Mouse (Mus musculus) monocyte, adult 5-6 weeks (primary cell): ENCODE results near the gene Rab8a. TPM values are rescaled to one million over a fixed set of nuclear protein-coding genes. Genes with fewer than 3 reads are reported as not detected.
A peak's percentile ranks its signal among the peaks of the same experiment; 100 is the strongest.

Experiments
- ATAC-seq: fragments of 153-309, 156-312 bp; replicated peaks from 2 replicates; pipeline ENCODE4 v1.8.0; 2017; ENCODE audit warnings: mild to moderate bottlenecking; ENCODE audit not compliant: low TSS enrichment, insufficient number of reproducible peaks, severe bottlenecking, poor library complexity, low FRiP score
- total RNA-seq: library from RNA; stranded (forward); fragments of 200-1000, 200-491, 200-594 nt; gene quantifications from 3 replicates; pipeline ENCODE4 v1.2.3, GENCODE M21; 2017

Rab8a gene
- total RNA-seq, 1 experiment from 2014 or later, result 739 TPM

DNA sequence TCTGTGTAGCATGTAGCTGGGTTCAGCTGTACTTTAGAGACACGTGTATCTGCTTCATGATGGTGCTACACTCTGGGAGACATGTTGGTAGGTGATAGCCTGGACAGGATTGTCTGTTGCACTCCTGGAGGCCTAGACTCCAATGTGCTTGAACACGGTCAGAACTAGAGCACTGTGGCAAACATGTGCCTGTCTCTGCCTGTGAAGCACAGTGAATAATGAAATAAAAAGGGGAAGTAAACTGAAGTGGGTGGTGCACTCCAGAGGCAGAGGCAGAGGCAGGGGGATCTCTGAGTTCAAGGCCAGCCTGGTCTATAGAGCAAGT is 29.2 kb downstream of the Rab8a start:
- ATAC-seq, result peak; percentile 57

DNA sequence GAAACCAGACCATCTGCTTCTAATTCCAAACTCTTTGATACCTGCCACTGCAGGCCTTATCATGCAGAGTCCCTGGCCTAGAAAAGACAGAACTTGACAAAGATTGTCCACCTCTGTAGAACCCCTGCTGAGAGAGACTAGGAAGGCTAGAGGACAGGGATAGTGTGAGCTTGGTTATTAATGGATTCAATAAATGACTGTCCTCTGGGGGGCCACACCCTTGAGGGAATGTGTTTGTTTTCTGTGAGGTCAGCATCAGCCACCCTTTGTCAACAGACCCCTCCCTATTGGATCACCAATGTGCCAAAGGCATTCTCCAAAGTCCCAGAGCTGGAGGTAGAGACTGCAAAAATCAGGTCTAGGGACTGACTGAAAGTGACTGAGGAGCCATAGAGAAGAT is 31.1 kb downstream of the Rab8a start:
- no peak for ATAC-seq

DNA sequence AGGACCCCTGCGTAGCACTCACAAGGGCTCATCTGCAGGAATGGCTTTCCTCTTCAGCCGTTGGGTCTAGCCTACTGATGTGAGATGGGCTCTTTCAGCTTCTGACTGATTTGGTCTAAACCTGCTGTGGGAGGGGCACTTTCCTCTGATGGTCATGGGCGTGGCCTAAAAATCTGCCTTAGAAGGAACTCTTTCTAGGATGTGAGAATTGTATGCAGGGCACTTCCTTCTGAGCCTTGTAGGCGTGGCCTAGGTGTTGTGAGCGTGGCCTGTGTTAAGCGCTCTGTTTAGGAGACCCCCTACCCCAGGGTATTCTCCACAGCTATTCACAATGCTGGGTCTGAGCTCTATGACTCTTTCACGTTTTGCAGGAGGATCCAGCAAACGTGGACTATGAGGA is 37.0 kb downstream of the Rab8a start:
- peak; percentile 92 for ATAC-seq

DNA sequence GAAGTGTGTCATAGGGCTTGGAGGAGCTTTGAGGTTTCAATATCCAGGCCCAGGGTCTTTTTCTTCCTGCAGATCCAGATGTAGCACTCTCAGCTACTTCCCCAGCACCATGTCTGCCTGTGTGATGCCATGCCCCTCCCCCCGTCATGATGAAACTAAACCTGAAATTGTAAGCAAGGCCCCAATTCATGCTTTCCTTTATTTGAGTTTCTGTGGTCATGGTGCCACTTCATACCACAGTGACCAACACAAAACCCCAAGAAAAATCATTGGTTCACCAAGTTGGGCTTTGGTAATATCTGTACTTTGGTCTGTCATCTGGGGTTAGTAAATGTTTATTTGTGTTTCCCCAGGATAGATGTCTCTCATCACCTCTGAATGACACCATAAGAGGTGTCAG is 47.6 kb downstream of the Rab8a start:
- ATAC-seq, result no peak

DNA sequence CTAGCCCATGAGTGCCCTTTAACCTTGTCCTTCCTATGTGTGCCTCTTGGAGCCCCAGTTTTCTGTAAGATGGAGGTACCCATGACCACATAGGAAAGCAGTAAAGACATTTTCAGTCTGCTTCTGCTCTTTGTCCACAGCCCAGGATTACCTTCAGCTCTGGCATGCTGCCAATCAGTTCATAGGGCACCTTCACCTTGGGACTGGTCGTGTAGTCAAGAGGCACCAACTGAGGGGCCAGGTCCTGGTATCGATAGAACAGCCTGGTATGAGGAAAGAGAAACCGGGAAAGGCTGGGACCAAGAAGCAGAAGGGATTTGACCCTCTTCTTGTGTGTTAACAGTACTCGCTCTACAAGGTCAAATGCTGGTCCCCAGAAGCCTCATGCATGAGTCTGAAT is 49.2 kb downstream of the Rab8a start:
- ATAC-seq, result no peak

DNA sequence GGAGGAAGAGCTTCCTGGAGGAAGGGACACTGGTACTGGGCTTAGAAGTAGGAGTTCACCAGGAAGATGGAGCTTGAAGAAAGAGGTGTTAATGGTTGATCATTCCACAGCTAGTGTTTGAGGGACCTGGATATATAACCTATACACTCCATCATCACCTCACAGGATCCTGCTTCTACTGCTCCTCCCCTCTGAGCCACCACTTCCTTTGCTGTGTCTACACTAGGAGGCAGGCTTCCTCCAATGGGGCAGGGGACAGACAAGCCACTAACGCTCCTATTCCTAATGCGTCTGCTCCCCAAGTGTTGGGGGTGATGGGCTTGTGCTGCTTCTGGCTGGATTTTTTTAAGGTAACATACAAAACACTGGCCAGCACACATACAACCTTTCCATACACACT is 49.7 kb downstream of the Rab8a start:
- no peak for ATAC-seq

DNA sequence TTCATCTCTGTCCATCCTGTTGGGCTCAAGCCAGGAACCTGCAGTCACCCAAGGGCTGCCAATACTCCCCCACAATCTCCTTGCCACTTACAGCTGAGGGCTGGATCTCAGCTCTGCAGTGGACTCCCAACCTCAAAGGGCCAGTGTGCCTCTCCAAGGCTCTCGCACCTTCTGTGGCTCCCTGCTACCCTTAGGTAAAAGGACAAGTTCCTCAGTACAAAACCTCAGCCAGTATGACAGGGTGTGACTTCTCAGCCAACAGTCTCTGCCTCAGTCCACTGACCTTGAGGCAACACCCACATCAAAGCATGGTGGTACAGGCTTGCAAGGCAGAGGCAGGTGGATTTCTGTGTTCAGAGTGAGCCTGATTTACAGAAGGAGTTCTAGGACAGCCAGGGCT is 50.8 kb downstream of the Rab8a start:
- ATAC-seq, result peak; percentile 42; the same call in 1 of the 2 replicates

DNA sequence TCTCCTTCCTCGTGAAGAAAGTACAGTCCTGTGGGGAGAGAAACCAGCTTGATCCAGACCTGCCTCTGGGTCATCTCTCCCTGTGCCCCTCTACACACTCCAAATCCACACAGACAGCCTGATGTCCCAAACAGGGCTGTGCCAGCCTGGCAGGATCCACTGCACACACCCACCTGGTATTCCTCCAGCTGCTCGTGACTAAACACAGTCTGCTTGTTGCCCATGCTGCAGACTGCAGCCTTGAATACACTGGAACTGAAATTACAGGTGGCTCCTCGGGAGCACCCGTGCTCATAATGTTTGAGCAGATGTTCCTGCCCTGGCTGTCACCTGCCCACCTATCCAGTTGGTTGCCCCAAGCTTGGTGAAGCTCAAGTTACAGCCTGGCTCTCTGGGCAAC is 51.8 kb downstream of the Rab8a start, which contains the start of gene Cib3:
TSS of gene Cib3 (minus strand) at position 87 of the 400 bp plus-strand sequence.
- no peak for ATAC-seq

DNA sequence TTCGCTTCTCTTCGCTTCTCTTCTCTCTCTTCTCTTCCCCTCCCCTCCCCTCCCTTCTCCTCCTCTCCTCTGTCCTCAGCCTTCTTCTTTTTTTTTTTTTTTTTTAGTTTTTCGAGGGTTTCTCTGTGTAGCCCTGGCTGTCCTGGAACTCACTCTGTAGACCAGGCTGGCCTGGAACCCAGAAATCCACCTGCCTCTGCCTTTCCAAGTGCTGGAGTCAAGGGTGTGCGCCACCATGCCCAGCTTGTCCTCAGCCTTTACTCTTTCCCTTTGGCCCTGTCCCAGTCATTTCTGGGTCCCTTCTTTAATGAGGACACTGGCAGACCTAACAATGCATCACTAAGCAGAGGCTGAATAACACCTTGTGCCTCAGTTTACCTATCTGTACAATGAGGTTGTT is 52.5 kb downstream of the Rab8a start, which contains the start of gene Gm11034:
TSS of gene Gm11034 (minus strand) at position 101 of the 400 bp plus-strand sequence.
- ATAC-seq, result no peak

DNA sequence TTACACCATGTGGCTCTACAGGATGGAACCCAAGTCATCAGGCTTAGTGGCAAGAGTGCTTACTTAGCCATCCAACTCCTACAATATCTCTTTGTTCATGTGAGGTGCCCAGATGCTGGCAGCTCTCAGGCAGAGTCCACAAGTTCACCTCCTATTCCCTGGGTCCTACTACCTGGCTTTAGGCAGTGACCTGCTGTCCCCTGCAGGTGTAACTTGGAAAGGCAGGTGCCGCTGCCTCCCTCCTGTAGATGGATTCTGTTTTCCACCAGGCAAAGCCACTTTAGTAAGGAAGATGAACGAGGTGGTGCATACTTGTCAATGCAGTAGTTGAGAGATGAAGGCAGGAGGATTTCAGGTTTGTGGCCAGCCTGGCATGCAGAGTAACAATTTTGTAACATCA is 54.1 kb downstream of the Rab8a start:
- ATAC-seq, result no peak

DNA sequence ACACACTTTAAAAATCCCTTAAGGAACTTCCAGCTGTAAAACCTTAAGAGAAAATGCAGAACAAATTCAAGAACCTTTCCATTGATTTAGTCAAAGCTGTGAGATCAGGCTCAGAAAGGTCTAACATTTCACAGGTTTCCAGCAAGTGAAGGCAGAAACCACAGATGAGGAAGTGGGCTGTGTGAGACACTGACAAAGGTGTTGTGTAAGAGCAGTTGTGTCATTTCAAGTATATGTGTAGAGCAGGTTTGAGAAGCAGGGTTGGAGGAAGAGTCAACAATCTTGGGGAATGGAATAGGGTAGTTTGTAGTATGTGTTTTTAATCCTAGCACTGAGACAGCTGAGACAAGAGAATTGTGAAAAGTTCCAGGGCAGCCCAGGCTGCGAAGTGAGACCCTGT is 54.9 kb downstream of the Rab8a start:
- ATAC-seq, result peak; percentile 74

DNA sequence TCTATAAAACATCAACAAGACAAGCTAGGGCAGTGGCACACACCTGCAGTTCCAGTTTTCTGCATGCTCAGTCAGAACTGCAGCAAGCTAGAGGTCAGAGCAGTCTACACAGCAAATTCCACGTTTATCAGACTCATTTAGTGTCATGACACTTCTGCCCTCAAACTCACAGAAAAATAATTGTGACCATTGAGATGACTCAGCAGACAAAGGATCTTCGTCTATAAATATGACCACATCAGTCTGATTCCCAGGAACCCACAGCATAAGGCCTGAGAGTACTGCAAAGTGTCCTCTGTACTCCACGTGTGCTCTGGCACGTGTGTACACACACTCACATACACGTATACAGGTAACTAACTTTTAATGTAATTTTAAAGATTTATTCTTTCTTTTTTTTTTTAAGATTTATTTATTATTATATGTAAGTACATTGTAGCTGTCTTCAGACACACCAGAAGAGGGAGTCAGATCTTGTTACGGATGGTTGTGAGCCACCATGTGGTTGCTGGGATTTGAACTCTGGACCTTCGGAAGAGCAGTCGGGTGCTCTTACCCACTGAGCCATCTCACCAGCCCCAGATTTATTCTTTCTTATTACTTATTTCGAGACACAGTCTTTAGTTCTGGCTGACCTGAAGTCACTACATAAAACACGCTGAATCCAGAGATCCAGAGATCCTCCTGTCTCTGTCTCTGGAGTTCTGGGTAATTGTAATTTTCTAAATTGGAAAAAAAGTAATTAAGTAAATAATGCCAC is 58.0 kb downstream of the Rab8a start:
- no peak for ATAC-seq

DNA sequence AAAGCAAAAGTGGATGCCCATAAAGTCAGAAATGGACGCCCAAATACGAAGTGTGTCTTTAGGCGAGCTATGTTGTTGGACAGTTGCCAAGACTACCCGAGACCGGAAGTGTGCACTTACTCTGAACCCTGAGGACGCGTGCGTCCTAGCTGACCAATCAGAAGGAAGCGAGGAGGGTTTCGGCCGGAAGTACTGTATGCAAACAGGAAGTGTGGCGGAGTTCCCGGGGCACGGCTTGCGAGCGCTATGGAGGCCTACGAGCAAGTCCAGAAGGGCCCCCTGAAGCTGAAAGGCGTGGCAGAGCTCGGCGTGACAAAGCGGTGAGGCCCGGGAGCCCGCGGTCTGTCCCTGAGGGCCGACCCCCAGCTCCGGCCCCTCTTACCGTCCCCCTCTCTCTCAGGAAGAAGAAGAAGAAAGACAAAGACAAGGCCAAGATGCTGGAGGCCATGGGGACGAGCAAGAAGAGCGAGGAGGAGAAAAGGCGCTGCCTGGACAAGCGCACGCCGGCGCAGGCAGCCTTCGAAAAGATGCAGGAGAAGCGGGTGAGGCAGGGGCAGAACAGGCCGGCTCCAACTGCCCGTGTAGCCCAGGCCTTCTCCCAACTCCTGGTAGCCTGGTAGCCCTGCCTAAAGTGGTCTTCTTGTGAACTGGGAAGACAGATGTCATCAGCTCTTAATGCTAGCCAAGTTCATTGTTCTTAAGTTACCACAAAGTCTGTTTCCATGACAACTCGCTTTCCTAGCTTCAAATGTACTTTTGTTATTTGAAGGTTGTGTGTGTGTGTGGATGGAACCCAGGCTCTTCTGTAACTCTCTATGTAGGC is 58.8 kb downstream of the Rab8a start, which contains the start of gene Fam32a:
TSS of gene Fam32a (plus strand) at position 190 of the 823 bp plus-strand sequence.
- ATAC-seq, result peak; percentile 91

DNA sequence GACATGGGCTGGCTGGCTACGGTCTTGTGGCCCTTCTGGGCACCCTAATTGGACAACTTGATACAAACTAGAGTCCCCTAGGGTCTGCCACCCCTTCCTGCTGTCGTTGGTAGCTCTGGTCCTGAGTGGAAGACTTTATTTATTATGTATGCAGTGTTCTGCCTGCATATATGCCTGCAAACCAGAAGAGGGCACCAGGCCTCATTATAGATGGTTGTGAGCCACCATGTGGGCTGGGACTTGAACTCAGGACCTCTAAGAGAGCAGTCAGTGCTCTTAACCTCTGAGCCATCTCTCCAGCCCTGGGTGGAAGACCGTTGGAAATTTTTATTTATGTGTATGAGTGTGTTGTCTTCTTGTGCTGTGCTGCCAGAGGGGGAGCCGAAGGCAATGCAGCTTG is 59.8 kb downstream of the Rab8a start:
- no peak for ATAC-seq

DNA sequence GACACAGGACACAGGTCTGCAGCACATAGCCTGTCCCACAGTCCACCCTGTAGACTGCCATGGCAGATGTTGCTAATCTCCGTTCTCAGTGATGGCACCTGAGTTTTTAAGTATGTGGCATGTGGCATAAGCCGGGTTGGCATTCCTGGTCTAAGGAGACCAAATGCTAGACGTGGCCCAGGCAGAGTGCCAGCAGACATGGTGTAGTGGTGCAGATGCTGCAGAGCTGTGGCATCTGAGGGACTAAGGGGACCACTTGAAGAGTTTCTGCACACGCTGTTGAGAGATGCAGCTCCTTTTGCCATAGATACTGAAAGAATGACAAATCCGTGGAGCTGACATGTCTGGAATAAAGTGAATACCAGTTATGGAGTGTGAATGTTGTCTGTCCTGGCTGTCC is 61.7 kb downstream of the Rab8a start:
- no peak for ATAC-seq

Other genes with a start within 250 kb of the Rab8a start
- gene Zfp961, start 210.2 kb upstream of the Rab8a start, total RNA-seq, result 14.6 to 36.2 TPM (median 26.4 TPM) in 3 replicates
- gene Cyp4f18, start 151.6 kb upstream of the Rab8a start, total RNA-seq, result 153 to 273 TPM (median 260 TPM) in 3 replicates
- gene Olfr372, start 120.0 kb upstream of the Rab8a start, total RNA-seq, result not detected in 3 replicates
- not detected in 3 replicates for gene Olfr373, start 78.0 kb upstream of the Rab8a start, total RNA-seq
- 0.21 to 0.49 TPM in 2 of 3 replicates, not detected in the other for gene Olfr374, start 54.2 kb upstream of the Rab8a start, total RNA-seq
- gene Tpm4, start 26.2 kb upstream of the Rab8a start, total RNA-seq, result 902 to 973 TPM (median 947 TPM) in 3 replicates
- 1.2 to 5.8 TPM (median 4.8 TPM) in 3 replicates for gene Hsh2d, start 28.4 kb downstream of the Rab8a start, total RNA-seq
- gene Cib3, start 51.6 kb downstream of the Rab8a start, total RNA-seq, result 0.86 to 6.9 TPM (median 1.1 TPM) in 3 replicates
- gene Gm11034, start 52.4 kb downstream of the Rab8a start, total RNA-seq, result not detected in 3 replicates
- 105 to 143 TPM (median 135 TPM) in 3 replicates for gene Fam32a, start 58.5 kb downstream of the Rab8a start, total RNA-seq
- 59.3 to 86.9 TPM (median 76.3 TPM) in 3 replicates for gene Ap1m1, start 78.8 kb downstream of the Rab8a start, total RNA-seq
- gene Gm10282, start 144.1 kb downstream of the Rab8a start, total RNA-seq, result 1.5 to 3.3 TPM (median 3.1 TPM) in 3 replicates
- 183 to 225 TPM (median 194 TPM) in 3 replicates for gene Klf2, start 157.8 kb downstream of the Rab8a start, total RNA-seq